Mouse (Mus musculus) testis, adult 2 months (tissue): ENCODE results near the gene Tti1. TPM values are rescaled to one million over a fixed set of nuclear protein-coding genes. Genes with fewer than 3 reads are reported as not detected.
"Not testable (repeated sequence)": the region's sequence is repeated elsewhere in the genome, so short reads cannot be mapped to it uniquely, and the experiment has no call there.

Experiments
- H3K27ac ChIP-seq: fragments of 200-500 bp; 2 replicates; pipeline ENCODE4 v1.5.1; 2012; ENCODE audit warnings: low read depth, low read length; ENCODE audit not compliant: control insufficient read depth, insufficient read depth
- H3K27me3 ChIP-seq: fragments of 200-500 bp; 2 replicates; pipeline ENCODE4 v1.6.1; 2012; ENCODE audit warnings: mild to moderate bottlenecking, low read length, moderate library complexity; ENCODE audit not compliant: control insufficient read depth, insufficient read depth
- H3K36me3 ChIP-seq: fragments of 200-500 bp; 2 replicates; pipeline ENCODE4 v1.6.1; 2012; ENCODE audit warnings: mild to moderate bottlenecking, low read length; ENCODE audit not compliant: control insufficient read depth, insufficient read depth
- H3K4me1 ChIP-seq: fragments of 200-500 bp; 2 replicates; pipeline ENCODE4 v1.6.1; 2012; ENCODE audit warnings: low read length; ENCODE audit not compliant: control insufficient read depth, insufficient read depth
- H3K4me3 ChIP-seq: fragments of 200-500 bp; 2 replicates; pipeline ENCODE4 v1.5.1; 2012; ENCODE audit warnings: low read depth, mild to moderate bottlenecking, low read length, moderate library complexity, mixed read lengths; ENCODE audit not compliant: control insufficient read depth
- CTCF ChIP-seq: fragments of 200-500 bp; IDR thresholded peaks from 2 replicates; pipeline ENCODE4 v1.5.1; 2012; ENCODE audit warnings: low read depth, mild to moderate bottlenecking, inconsistent platforms, low read length, moderate library complexity; ENCODE audit not compliant: control insufficient read depth, insufficient read depth, insufficient replicate concordance
- POLR2A ChIP-seq: fragments of 200-500 bp; IDR thresholded peaks from 2 replicates; pipeline ENCODE4 v1.6.1; 2012; ENCODE audit warnings: low read depth, mild to moderate bottlenecking, inconsistent platforms, low read length, moderate library complexity; ENCODE audit not compliant: control insufficient read depth
- polyA plus RNA-seq: library from polyadenylated mRNA; depleted of rRNA; stranded (reverse); fragments of >200 nt; gene quantifications from 2 replicates; pipeline ENCODE4 v1.2.3, GENCODE M21; 2012

Gene Tti1
- polyA plus RNA-seq, 1 experiment: 17.7 TPM

GRCm38 (mm10) chr2:158067260-158067824 lies 39.1 kb upstream of the Tti1 start:
- Histone ChIP-seq H3K36me3 (peaks cover 1% of the 10 kb centered on the region; the same call in 1 of the 2 replicates), H3K27me3 (no peaks in the 10 kb centered on the region), H3K27ac (no peak overlapping the region)

GRCm38 (mm10) chr2:158066456-158066855 lies 38.2 kb upstream of the Tti1 start:
- H3K36me3 ChIP-seq: peaks cover 1% of the 10 kb centered on the region; the same call in 1 of the 2 replicates
- no peak overlapping the region for H3K27ac ChIP-seq
- no peak overlapping the region for H3K4me3 ChIP-seq
- H3K4me1 ChIP-seq: no peaks in the 10 kb centered on the region
- TF ChIP-seq POLR2A: no peak
- no peak for TF ChIP-seq CTCF
- H3K27me3 ChIP-seq: no peaks in the 10 kb centered on the region

More at GRCm38 (mm10) chr2:158067260-158067824, 39.1 kb upstream of the Tti1 start:
- no peak overlapping the region for H3K4me3 ChIP-seq
- TF ChIP-seq POLR2A (no peak), CTCF (no peak)
- no peaks in the 10 kb centered on the region for H3K4me1 ChIP-seq

- H3K36me3 ChIP-seq: peaks cover 1% of the 10 kb centered on the region; the same call in 1 of the 2 replicates
Observed at GRCm38 (mm10) chr2:158065064-158065463, 36.8 kb upstream of the Tti1 start.

GRCm38 (mm10) chr2:158064571-158065048 lies 36.4 kb upstream of the Tti1 start:
- H3K4me3 ChIP-seq: no peak overlapping the region
- no peaks in the 10 kb centered on the region for H3K4me1 ChIP-seq
- H3K36me3 ChIP-seq: peaks cover 1% of the 10 kb centered on the region; the same call in 1 of the 2 replicates
- H3K27me3 ChIP-seq: no peaks in the 10 kb centered on the region
- no peak overlapping the region for H3K27ac ChIP-seq
- TF ChIP-seq POLR2A: no peak

More at GRCm38 (mm10) chr2:158065064-158065463, 36.8 kb upstream of the Tti1 start:
- TF ChIP-seq CTCF: no peak
- TF ChIP-seq POLR2A: no peak
- no peaks in the 10 kb centered on the region for H3K4me1 ChIP-seq
- no peak overlapping the region for H3K4me3 ChIP-seq
- no peaks in the 10 kb centered on the region for H3K27me3 ChIP-seq
- no peak overlapping the region for H3K27ac ChIP-seq

GRCm38 (mm10) chr2:158063036-158063435 lies 34.8 kb upstream of the Tti1 start:
- no peaks in the 10 kb centered on the region for H3K4me1 ChIP-seq
- no peak overlapping the region for H3K27ac ChIP-seq
- H3K4me3 ChIP-seq: no peak overlapping the region
- H3K36me3 ChIP-seq: peaks cover 1% of the 10 kb centered on the region; the same call in 1 of the 2 replicates
- TF ChIP-seq CTCF (no peak), POLR2A (no peak)
- no peaks in the 10 kb centered on the region for H3K27me3 ChIP-seq

GRCm38 (mm10) chr2:158059666-158060105 lies 31.5 kb upstream of the Tti1 start:
- Histone ChIP-seq H3K27me3 (no peaks in the 10 kb centered on the region), H3K4me1 (no peaks in the 10 kb centered on the region), H3K27ac (no peak overlapping the region), H3K4me3 (no peak overlapping the region), H3K36me3 (no peaks in the 10 kb centered on the region; the same call in 1 of the 2 replicates)
- no peak for TF ChIP-seq POLR2A
- TF ChIP-seq CTCF: no peak

- Histone ChIP-seq H3K4me1 (no peaks in the 10 kb centered on the region), H3K36me3 (no peaks in the 10 kb centered on the region; the same call in 1 of the 2 replicates), H3K27ac (no peak overlapping the region), H3K4me3 (no peak overlapping the region), H3K27me3 (no peaks in the 10 kb centered on the region)
- TF ChIP-seq POLR2A (no peak), CTCF (no peak)
Observed at GRCm38 (mm10) chr2:158058534-158058933, 30.3 kb upstream of the Tti1 start.

- H3K4me3 ChIP-seq: no peak overlapping the region
- no peaks in the 10 kb centered on the region; the same call in 1 of the 2 replicates for H3K36me3 ChIP-seq
- H3K27me3 ChIP-seq: no peaks in the 10 kb centered on the region
- H3K27ac ChIP-seq: no peak overlapping the region
- no peaks in the 10 kb centered on the region for H3K4me1 ChIP-seq
- no peak for TF ChIP-seq CTCF
- TF ChIP-seq POLR2A: no peak
Observed at GRCm38 (mm10) chr2:158057030-158057429, 28.8 kb upstream of the Tti1 start.

GRCm38 (mm10) chr2:158055383-158055782 lies 27.1 kb upstream of the Tti1 start:
- not testable (repeated sequence) for H3K4me1 ChIP-seq, H3K27ac ChIP-seq, H3K27me3 ChIP-seq, H3K4me3 ChIP-seq, H3K36me3 ChIP-seq
